Mouse (Mus musculus): Measurements from ENCODE around the gene Wasl.

Wasl gene

DNA sequence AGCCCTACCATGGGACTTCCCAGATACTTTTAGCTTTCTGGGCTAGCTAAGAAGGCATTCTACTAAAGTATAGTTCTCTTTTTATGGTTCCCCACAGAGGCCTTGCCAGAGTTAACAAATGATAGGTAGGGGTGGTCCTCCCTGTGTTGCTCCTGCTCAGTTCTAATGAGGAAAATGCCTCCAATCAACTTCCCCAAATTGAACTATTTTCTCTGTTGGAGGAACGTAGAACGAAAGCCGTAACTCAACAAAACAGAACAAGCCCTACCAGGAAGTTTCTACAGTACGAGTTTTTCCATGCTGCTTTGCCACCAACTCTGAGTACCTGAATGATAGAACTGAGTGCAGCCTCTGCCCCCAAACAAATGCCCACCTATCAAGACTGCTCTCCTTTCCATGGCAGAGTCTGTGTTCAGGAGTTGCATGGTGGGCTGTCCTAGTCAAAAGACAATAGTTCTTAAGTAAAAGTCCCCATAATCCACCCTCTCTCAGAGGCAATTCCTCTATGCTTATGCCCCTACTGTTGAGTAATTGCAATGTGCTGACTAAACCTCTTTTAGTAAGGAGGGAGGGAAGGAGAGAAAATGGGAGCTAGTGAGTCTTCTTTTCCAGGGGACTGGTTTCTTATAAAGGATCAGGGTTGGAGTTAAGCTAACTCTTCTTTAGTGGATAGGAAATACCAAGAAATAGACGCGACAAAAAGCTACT lies 19.3 kb downstream of the Wasl start:
- no peak for DNase-seq (ENCODE audit: low read depth, low spot score)

DNA sequence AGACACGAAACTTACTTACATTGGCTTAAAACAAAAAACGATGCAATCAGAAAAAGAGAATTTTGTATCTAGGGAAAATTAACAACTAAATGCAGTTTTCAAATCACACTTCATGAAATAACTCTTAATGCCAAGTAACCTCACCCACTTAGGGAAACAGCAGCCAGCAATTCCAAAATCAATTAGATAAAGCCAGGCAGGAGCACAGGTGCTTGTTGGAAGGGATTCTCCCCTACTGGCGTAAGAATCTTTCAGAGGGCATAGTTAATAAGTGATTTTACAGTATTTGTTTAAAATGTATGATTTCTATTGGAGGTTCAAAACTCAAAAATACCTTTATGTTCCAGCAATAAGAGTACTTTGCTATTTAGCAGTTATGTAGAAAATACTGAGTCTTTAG lies 21.8 kb downstream of the Wasl start:
- DNase-seq (ENCODE audit: low read depth, low spot score) = no peak

DNA sequence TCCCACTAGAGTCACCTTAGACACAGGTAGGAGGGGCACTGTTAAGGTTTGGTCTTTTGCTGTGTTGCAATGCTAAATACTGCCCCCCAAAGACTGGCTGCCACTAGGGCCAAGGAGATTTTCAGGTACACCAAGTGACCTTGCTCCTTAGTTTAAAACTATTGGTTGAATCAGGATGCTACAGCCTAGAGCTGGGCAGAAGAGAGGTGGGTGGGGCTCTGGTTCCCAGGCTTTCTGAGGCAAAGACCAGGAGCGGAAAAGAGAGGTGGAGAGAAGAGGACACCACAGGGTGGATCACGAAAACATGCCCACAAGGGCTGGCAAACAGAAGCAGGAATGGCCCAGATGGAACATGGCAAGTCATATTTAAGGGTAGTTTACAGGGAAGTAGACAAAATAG lies 22.6 kb downstream of the Wasl start:
- DNase-seq (ENCODE audit: low read depth, low spot score) = no peak

- no peak for DNase-seq (ENCODE audit: low read depth, low spot score)
Observed at GRCm38 (mm10) chr6:24641286-24641685, 23.5 kb downstream of the Wasl start.

DNA sequence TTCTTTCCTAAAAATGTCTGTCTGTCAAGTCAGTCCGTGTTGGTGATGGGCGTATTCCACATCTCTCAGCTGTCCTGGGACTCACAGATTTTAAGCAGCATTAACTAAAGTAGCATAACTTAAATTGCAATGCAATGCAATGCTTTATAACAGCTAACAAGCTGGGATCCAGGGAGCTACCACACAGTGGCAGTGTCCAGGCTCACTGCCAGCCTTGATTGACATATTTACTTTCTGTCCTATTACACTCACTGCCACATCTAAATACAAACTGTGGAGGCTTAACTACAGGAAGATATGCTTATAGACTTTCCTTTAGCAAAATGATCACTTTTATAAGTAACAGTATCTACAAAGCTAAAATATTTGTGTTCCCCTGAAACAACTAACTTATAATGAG lies 29.0 kb downstream of the Wasl start:
- peak; percentile 22 for DNase-seq (ENCODE audit: low read depth, low spot score)

DNA sequence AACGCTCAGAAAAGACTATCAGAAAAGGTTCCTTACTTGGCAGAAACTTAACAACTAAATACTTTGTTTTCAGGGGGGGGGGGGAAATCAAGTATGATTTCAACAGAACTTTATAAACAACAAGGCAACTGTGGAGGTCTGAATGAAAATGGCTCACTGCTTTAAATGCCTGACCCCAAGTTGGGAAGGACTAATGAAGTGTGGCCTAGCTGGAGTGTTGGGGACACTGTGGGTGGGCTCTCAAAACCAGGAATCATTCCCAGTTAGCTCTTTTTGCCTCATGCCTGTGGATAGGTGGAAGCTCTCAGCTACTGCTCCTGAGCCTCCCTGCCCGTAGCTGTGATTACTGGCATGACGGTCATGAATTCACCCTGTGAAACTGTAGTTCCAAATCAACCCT lies 30.7 kb downstream of the Wasl start:
- no peak for DNase-seq (ENCODE audit: low read depth, low spot score)

GRCm38 (mm10) chr6:24632061-24632460 lies 32.7 kb downstream of the Wasl start:
- peak; percentile 33 for DNase-seq (ENCODE audit: low read depth, low spot score)

- peak; percentile 34 for DNase-seq (ENCODE audit: low read depth, low spot score)
Observed at GRCm38 (mm10) chr6:24628499-24628898, 36.3 kb downstream of the Wasl start.

DNA sequence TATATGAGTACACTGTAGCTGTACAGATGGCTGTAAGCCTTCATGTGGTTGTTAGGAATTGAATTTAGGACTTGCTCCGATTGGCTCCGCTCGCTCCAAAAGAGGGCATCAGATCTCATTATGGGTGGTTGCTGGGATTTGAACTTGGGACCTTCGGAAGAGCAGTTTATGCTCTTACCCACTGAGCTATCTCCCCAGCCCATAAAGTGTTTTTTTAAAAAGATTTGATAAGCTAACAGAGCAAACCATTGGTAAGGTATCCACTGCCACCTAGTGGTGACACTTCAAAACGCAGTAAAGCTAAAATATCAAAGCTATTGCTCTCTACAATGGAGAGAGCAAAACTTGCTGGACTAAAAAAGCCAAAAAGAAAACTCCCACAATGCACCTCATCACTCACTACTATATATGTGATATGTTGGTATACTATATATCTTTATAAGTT lies 37.2 kb downstream of the Wasl start:
- DNase-seq (ENCODE audit: low read depth, low spot score) = peak; percentile 85

GRCm38 (mm10) chr6:24622098-24622497 lies 42.7 kb downstream of the Wasl start:
- no peak for DNase-seq (ENCODE audit: low read depth, low spot score)

DNA sequence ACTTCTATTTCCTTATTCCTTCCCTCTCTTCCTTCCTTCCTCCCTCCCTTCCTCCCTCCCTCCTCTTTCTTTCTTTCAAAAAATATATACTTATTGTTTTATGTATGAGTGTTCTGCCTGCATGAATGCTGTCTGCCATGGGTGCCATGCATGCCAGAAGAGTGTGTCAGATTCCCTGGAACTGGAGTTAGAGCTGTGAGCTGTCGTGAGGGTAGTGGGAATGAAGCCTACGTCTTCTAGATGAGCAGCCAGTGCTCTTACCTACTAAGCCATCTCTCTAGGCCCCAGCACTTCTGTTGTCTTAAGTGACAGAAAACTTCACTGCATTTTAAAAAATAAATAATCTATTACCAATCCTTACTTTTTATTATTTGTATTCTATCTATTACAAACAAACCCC lies 43.9 kb downstream of the Wasl start:
- DNase-seq (ENCODE audit: low read depth, low spot score) = no peak

GRCm38 (mm10) chr6:24619285-24620045 lies 45.3 kb downstream of the Wasl start:
- no peak for DNase-seq (ENCODE audit: low read depth, low spot score)

DNA sequence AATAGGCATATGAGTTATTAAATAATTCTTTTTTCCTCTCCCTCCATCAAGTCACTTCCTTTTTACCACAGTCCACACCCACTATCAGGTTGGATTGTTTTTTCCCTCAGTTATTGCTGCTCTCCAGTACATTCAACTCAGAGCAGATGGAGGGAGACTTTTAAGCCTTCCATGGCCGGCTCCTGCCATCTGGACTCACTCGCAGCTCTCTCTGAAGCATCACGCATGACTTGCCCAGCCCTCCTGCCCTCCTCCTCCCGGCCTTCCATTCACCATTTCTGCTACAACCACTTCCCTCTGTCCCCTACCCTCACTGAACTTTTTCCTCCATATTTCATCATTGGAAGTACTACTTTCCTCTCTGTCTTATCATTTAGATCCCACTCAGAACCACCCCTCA lies 48.1 kb downstream of the Wasl start:
- peak; percentile 96 for DNase-seq (ENCODE audit: low read depth, low spot score)

GRCm38 (mm10) chr6:24613918-24614317 lies 50.9 kb downstream of the Wasl start:
- DNase-seq (ENCODE audit: low read depth, low spot score) = peak; percentile 86

GRCm38 (mm10) chr6:24613346-24613745 lies 51.5 kb downstream of the Wasl start:
- DNase-seq (ENCODE audit: low read depth, low spot score) = no peak

DNA sequence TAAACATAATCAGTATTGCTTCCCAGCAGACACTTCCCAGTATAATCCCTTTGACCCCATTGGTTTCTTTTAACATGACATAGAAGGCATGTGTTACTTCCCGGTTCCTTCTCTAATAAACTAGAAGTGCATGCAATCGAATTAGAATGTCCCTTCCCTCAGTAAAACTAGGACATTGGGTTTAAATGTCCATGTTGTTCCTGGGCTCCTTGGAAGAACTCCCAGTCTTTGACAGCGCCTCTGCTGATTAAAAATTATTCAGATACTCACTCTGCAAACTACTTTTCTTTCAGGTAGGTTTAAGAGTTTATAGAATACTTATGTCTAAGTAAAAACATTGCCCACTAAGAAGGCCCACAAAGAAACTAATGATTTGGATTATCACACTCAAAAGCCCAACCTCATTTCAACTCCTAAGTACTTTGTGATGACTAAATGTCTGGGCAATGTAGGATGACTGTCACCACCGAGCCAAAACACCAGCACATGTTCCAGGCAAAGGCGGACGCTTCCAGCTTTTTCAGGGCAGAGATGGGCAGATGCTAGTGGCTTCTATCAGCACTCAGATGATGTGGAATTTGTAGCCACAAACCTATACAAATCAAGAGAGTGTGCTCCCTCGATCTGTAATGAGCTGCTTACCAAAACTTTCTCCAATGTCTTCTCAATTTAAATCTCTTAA lies 52.6 kb downstream of the Wasl start:
- DNase-seq (ENCODE audit: low read depth, low spot score) = peak; percentile 61

DNA sequence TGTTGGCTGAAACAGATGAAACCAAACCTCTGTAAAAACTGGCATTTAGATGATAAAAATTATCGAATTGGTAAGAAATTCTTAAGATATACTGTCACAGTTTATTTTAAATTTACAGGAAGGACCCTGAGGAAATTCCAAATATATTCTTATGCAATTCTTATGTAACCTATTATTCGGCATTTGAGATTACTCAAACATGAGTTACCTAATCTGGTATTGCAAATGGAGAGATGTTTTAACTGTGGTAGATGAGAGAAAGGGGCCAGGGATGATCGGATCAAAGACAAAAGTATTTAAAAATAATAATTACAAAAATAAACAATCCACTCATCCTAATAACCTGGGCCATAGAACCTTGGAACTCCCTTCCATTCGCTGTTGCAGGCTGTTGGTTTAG lies 54.5 kb downstream of the Wasl start:
- no peak for DNase-seq (ENCODE audit: low read depth, low spot score)

DNA sequence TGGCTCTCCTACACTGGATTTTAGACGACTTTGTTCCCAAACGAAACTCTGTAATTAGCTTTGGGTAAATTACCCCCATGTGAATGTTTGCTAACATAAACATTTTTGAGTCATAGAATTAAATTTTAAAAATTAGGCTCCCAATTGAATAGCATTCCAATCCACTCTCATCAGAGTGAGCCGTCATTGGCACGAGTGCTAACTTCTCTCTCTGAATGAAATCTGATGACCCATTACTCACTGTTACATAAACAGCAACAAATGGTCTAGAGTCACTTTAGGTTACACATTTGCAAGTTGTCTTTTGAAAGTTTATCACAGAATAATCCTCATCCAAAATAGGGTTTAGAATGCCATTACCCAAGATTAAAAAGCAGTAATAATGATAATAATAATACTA lies 55.3 kb downstream of the Wasl start:
- no peak for DNase-seq (ENCODE audit: low read depth, low spot score)

- DNase-seq (ENCODE audit: low read depth, low spot score) = no peak
Observed at GRCm38 (mm10) chr6:24608682-24609081, 56.1 kb downstream of the Wasl start.

GRCm38 (mm10) chr6:24608129-24608528 lies 56.7 kb downstream of the Wasl start:
- DNase-seq (ENCODE audit: low read depth, low spot score) = no peak

GRCm38 (mm10) chr6:24607531-24607930 lies 57.3 kb downstream of the Wasl start:
- peak; percentile 33 for DNase-seq (ENCODE audit: low read depth, low spot score)

DNA sequence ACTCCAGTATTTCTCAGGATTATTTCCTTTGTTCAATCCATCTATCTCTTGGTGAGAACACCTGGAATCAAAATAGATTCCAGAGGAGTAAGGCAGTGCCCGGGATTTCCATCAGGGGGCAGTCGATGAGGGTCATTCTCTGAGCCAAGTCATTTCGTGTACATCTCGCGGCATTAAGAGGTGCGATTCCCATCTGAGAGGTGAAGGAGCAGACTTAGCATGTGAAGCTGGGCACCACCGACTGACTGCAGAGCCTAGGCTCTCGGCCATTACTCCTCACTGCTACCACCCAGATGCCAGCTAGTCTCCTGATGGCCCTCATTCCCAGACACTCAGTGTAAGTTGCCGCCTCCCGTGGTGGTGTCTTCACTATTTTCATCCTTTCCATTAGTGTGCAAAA lies 58.3 kb downstream of the Wasl start:
- peak; percentile 32 for DNase-seq (ENCODE audit: low read depth, low spot score)

GRCm38 (mm10) chr6:24605631-24606030 lies 59.2 kb downstream of the Wasl start:
- no peak for DNase-seq (ENCODE audit: low read depth, low spot score)

Measured in brain, adult 2 months (tissue).